Mouse (Mus musculus) heart, postnatal 10 days (tissue): ENCODE results near the gene Ldlrad3. TPM values are rescaled to one million over a fixed set of nuclear protein-coding genes. Genes with fewer than 3 reads are reported as not detected.
A peak's percentile ranks its signal among the peaks of the same experiment; 100 is the strongest.

Experiments used
- DNase-seq, 2 experiments: peaks; one replicate each; pipeline ENCODE4 v3.0.0; 2021
- intact Hi-C: fragments of 180-260 bp; cut with DNase I; formaldehyde crosslinking; loops from one replicate; pipeline ENCODE4 v1.15.1; 2025
- total RNA-seq, 2 experiments: library from RNA; stranded (reverse); gene quantifications; 2 replicates each; pipeline ENCODE4 v1.2.3; 2021

Ldlrad3 gene
- total RNA-seq, 2 experiments from 2014 or later = 9.2 to 10.3 TPM

DNA sequence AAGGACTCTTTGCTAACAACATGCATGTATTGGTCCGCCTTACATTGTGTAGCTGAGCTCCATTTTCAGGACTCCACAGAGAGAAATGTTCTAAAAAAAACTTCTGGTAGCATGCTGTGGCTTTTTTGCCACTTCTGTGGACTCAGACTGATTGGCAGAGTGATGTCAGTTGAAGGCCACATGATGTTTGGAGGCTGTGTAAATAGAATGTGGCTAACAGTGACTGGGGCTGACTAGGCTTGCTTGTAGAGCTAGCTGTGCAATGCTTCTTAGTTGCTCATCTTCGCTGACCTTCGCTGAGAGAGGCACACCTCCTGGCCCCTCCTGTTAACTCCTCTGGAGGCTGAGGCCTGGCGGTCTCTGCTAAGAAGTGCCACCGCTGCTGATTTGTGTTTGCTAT lies 98.4 kb downstream of the Ldlrad3 start:
- intact Hi-C loops = no loop called here
- no peak for DNase-seq

DNA sequence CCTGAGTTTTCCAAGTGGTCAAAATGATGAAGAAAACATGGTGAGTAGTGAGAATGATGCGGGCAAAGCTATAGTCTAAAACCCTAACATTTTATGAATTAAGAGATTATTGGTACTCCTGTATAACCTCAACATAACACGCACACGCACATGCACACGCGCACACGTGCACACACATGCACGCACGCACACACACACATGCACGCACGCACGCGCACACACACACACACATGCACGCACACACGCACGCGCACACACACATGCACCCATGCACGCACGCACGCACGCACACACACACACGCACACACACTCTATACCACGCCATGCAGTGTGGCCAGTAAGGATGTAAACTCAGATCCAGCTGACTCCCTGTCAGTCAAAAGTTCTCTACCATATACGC lies 99.6 kb downstream of the Ldlrad3 start:
- intact Hi-C loops = no loop called here
- DNase-seq = no peak

DNA sequence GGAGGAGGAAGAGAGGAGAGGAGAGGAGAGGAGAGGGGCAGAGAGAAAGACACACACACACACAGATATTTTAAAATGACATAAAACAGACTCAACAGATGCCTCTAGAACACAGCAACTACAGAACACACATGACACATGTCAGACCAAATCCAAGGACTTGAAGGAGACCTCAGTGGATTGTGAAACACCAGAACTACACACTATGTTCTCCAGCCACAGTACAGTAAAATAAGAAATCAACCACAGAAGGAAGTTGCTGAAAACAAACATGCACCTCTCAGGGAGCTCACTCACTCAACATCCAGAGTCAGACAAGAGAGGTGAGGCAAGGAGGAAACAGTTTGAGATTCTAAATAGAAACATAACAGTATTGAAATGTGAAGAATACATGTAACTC lies 103.4 kb downstream of the Ldlrad3 start:
- no peak for DNase-seq
- intact Hi-C loops = no loop called here

DNA sequence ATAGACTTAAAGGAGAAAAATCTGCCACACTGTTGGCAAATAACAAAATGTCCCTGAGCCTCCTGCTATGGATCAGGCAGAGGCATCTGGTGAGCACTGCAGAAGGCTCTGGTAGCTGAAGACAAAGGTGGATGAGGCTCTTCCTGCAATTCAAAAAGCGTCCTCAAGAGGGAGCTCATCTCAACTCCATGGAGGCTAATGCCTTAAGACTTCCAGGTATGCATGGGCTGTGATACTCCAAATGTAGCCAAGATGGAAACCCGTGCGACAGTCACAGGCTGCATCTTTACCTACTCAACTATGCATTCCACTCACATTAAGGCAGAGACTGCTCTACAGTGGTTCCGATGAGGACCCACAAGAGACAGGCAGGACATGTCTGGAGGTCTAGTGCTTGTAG lies 108.6 kb downstream of the Ldlrad3 start:
- intact Hi-C loops = loop anchor here (5.0 kb wide), 2 partner anchors 45 to 170 kb away; no protein-coding TSS in a partner anchor
- DNase-seq = peak; percentile 63 to 73

DNA sequence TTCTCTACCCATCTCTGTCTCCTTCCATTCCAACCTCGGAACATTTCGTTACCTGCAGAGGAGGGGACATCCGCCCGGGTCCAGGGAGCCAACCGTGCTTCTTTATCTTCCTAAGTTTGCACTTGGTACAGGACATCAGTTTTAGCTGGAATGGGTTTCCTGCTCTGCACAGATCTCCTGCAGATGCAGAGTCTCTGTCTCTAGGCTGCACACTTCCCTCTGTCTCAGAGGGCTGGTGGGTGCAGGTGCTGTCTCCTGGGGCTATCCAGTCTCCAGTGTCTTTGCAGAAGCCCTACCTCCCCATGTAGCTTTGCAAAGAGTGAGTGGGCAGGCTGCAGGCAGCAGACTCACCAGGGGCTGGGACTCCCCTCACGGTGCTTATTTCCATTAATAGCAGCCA lies 109.9 kb downstream of the Ldlrad3 start:
- DNase-seq = no peak
- intact Hi-C loops = loop anchor here (5.0 kb wide), 2 partner anchors 44 to 169 kb away; no protein-coding TSS in a partner anchor

DNA sequence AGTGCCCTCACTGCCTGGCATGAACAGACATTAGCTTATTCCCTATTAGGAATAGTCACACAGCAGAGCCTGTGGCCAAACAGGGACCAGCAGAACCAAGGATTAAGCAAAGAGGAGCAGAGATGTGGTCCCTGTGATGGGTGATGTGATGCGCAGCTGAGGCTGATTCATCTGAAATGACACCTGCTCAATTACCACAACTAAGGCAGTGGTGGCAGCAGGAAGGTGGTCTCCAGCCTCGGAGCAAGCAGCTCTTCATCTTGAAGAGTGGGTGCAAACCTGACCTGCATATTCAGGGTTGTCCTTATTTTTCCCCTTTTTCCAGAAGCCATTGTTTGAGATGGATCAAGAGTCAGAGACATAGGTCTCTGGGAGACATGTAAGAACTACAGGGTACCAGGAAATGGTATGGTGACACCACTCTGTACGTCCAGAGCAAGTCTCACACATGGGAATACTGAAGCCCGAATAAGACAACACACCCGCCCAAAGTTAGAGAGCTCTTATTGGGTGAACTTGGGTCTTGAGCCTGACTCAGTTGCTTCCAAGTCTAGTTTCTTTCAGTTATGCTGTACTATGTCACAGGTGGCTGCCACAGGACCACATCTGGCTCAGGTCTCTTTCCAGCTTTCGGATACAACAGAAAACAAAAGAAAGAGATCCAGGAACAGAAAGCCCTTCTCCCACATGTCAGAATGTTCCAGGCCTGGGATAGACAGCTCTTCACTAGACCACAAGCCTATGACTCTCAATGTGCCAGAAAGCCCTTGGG lies 112.7 kb downstream of the Ldlrad3 start:
- intact Hi-C loops = no loop called here
- no peak for DNase-seq

DNA sequence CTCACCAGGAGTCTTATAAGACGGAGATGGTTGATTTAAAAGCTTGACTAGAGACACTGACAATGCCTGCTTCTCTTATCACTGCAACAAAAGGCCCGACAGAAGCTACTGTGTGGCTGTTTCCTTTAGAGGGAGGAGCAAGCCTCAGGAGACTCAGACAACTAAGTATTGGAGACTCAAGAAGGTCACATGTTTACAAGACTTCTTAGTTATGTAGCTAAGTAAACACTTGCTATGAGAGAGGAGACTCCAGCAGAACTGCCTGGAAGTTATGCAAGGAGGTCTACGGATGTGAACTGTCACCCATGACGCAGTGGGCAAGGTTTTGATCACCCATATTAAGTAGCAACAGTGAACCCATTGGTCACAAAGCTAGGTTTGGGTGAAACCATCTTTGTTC lies 113.3 kb downstream of the Ldlrad3 start:
- no peak for DNase-seq
- intact Hi-C loops = no loop called here

DNA sequence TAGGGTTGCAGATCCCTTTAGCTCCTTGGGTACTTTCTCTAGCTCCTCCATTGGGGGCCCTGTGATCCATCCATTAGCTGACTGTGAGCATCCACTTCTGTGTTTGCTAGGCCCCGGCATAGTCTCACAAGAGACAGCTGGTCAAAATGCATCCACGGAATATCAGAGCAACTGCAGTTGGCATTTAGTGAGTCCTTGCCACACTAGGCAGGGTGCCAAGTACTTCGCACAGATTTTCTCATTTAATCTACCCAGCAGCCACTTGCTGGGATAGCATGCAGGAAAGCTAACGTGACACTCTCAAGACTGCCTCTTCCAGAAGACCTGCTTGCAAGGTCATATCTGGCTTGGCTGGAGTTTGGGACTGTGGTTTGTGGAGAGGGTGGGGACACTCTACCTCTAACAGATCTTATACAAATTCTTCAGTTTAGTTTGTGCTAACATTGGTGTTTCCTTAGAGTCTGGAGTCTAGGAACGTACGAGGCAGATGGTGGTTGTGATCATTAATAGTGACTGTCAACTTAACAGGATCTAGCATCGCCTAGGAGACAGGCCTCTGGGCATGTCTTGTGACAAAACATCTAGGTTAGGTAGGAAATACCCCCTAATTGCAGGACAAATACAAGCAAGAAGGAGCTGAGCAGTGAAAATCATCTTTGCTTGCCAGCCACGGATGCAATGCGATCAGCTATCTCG lies 115.0 kb downstream of the Ldlrad3 start:
- intact Hi-C loops = no loop called here
- no peak for DNase-seq

DNA sequence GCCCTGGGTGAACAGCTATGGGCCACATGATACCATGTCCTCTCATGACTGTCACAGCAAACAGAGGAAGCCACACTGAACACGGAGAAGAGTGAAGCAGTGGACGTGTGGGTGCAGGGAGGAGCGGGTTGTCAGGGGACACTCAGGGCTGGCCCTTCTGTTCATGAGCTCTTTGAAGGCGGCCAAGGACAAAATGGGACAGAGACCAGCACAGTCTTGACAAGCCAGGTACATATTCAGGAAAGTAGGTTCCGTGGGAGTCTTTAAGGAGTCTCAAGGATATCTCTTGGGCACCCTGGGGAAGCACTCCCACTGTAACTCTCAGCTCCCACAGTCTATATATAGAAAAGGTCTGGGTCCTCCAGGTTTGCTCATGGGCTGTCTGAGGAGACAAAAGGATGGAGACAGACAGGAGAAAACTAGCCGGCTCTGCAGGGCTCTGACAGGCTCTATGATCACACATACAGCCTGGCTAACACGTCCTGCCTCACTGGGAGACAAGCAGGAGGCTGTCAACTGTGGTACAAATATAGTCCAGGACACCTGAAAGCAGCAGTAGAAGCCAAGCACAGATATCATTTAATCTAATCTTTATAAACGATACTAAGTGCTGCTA lies 121.3 kb downstream of the Ldlrad3 start:
- intact Hi-C loops = no loop called here
- no peak for DNase-seq

DNA sequence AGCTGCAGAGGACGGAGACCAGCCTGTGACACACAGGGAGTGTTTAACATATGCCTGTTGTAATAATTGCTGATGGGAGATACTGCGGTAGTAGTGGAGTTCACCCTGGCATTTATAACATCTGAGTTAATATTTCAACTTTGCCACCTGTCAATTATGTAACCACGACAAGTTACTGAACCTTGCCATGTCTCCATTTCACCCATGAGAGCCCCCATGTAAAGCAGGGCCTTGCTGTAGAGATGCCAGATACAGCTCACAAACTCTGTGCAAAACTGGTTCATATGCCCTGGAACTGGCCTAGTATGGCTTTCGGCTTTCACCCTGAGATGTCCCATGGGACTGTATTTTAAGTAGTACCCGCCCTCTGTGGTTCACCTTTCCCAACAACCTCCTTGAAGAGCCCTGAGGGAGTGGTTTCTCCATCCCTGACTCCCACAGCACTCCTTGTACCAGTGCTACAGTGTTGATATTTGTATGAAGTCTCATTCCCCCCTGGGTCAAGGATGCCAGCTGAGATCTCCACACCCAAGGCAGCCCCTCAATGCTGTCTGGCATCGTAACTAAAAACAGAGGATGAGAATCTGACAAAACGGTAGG lies 122.2 kb downstream of the Ldlrad3 start:
- DNase-seq = no peak
- intact Hi-C loops = no loop called here

DNA sequence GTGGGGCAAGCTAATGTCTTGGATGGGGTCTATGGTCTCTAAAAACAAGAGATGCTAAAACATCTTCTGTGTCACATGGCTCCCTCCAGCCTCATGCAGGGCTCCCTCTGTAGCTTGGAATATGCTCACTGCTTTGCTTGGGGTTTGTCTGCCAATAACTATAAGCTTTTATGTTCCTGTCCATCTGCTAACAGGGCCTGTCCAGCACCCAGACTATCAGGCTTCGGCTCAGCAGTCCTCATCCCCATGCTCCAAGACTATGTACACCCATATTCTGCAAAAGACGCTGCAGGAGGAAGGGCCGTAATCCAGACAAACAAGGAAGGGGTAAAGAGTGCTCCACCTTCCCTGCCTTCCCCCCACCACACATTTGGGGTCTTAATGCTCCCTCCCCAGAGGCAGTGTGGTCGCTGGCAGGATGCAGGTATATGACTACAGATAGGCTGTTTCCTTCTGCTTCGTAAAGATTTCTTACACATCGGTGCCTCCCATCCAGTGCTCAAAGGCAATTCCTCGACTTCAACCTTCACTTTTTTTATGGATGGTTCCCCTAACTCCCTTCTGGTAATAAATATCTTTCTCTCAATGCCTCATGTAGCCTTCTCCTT lies 123.2 kb downstream of the Ldlrad3 start:
- no peak for DNase-seq
- intact Hi-C loops = no loop called here

DNA sequence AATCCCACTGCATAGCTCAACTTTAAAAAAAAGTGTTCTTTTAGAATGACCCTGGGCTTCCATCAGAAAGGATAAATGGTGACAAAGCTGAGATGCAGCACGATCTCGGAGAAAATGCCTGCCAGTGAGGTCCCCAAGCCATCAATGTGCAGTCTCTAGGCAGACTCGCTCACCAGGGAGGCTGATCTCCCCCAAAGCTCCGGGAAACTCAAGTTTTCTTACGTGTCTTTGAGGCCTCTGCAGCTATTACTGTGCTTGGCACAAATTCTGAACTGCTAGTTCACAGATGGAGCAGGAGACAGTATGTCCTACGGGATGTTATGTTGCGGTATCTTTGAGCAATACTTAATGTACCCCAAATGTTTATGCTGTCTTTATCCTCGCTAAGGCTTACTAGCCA lies 124.3 kb downstream of the Ldlrad3 start:
- intact Hi-C loops = no loop called here
- DNase-seq = no peak

DNA sequence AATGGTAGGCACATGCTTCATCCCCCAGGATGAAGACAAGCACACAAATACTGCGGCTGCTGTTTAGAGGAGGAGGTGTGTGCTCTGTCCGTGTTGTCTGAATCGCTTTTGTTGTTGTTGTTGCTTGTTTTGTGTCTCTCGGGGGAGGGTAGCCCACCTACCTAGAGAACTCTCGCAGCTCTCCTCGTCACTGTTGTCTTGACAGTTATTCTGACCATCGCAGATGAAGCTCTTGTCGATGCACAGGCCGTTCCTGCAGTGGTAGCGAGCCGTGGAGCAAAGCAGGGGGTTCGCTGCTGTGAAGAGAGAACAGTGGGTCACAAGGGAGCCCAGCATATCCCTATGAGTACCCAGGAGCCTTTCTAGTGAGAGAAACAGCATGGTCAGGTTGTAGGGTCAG lies 128.4 kb downstream of the Ldlrad3 start:
- DNase-seq = no peak
- intact Hi-C loops = no loop called here

DNA sequence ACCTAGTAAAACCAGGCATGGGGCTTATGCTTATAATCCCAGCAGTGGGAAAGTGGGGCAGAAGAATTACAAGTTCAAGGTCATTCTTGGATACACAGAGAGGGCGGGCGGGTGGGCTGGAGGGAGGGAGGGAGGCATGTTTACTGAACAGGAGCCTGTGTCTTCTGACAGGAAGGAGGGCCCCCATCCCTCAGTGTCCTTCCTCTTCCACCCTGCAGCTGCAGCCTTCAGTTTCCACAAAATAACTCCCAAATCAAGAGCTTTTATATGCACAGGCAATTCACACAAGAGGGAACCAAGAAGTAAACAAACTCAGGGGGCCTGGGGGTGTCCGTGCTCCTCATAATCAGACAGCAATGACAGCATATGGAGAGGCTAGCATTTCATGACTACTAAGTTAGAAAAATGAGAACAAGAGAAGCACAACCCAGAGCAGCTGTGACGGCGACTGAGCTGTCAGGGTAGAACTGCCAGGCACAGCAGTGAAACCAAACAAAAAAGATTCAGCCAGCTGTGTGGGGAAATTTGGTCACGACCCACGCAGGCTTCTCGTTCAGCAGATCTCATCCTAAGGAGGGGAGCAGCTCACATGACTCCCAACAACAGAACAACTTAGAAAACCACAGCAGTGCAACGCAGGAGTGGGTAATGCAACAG lies 129.0 kb downstream of the Ldlrad3 start:
- intact Hi-C loops = no loop called here
- no peak for DNase-seq

DNA sequence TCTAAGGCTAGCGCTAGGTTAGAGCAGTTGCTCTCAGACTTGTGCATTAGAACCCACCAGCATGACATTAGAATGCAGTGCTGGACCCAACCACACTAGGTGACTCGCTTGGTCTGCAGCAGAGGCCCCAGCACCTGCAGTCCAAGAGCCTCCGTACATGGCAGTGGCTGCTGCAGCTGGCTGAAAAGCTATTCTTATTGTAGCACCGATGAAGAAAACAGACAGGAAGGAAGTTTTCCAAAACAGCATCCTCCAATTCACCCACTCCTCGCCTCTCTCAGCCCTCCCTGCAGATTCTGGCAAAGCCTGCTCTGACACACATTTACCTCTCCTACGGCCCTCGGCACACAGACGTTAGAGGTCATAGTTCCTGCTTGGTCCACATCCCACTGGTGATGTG lies 130.0 kb downstream of the Ldlrad3 start:
- DNase-seq = no peak
- intact Hi-C loops = no loop called here

DNA sequence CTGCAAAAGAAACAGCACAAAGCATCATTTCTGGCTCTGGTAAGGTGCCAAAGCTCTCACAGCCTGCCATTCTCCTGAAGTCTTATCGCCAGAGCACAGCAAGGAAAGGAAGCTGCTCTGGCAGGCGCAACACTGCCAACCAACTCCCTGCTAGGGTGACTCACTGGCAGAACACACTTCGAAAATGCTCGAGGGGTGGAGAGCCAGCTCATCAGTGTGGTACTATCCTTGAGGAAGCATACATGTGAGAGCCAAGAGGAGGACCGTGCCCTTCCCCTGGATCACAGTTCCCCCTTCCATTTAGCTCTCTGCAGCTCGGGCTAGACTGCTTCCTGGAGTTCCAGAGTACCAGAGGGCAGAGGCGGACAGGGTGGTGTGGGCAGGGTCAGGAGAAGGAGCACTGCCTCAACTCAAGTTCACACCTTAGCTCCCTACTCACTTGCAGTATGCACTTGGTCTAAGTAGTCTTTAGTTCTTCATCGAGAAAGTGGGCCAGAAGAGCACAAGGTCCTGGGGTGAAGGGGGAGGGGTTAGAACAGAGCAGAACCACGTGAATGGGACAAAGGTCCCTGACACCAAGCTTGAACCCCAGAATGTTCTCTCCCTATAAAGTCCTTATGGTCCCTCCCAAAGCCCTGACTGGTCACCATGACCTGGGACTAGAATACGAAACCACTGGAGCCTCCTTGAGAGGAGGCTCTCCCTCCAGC lies 133.1 kb downstream of the Ldlrad3 start:
- intact Hi-C loops = no loop called here

DNA sequence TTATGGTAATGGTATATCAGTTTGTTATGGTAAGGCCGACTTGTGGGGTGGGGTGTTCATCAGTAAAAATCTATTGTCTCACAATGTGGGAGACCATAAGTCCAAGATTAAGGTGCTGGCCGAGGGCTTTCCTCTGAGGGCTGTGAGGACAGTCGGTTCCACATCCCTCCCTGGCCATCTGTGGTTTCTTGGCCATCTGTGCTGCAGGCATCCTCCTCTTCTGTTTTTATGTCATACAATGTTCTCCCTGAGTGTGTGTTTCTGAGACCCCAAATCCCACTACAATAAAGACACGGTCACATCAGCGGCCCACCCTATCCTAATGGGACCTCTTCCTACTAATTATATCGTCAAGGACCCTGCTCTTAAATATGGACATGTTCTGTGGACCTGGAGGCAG lies 133.8 kb downstream of the Ldlrad3 start:
- intact Hi-C loops = no loop called here

More for the DNA sequence above, 133.1 kb downstream of the Ldlrad3 start:
- DNase-seq = peak; percentile 57 to 63

DNA sequence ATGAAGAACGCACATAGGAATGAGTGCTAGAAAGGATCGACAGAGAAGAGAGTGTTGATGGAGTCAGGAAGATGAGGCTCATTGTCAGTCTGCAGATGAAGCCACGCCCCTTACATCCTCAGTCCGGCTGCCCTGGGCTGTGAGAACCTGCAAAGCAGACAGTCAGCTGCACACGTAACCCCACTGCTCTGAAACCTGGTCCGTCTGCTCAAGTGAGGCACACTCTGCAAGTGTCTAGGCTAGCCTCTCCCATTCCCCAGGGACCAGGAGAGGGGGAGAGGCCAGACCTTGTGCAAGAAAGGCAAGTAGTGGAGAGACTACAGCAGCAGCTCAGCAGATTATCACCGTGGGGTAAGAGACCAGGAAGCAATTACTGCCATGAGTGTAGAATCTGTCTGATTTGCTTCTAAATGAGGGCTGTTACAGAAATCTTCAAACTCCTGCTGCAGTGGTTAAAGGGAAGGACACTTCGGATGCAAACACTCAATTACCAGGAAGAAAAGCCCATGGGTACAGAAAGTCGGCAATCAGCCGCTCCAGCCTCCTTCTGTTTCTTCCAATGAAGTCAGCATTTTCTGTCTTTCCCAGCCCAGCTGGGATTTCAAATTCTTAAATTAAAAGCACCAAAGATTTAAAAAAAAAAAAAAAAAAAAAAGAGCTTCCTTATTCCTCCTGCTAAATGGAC lies 136.2 kb downstream of the Ldlrad3 start:
- DNase-seq = no peak
- intact Hi-C loops = no loop called here

More for the DNA sequence above, 133.8 kb downstream of the Ldlrad3 start:
- DNase-seq = no peak
